Mouse (Mus musculus): Measurements from ENCODE around the gene Tubg2. TPM values are rescaled to one million over a fixed set of nuclear protein-coding genes. Genes with fewer than 3 reads are reported as not detected.

The Tubg2 gene
- polyA plus RNA-seq, 1 experiment from 2014 or later: 0.12 TPM

- no peak for ATAC-seq
- DNase-seq: no peak
- Histone ChIP-seq H3K9me3 (ENCODE audit: low read length) (no peaks in the 10 kb centered on the region), H3K27ac (ENCODE audit: low read depth) (no peak overlapping the region), H3K4me1 (ENCODE audit: insufficient read depth) (peaks cover 3% of the 10 kb centered on the region; the same call in 1 of the 2 replicates), H3K36me3 (replicated peaks; ENCODE audit: insufficient read depth, low read length) (peaks cover 10% of the 10 kb centered on the region), H3K9ac (replicated peaks) (no peak overlapping the region), H3K4me3 (ENCODE audit: low read depth, low read length) (no peak overlapping the region), H3K4me2 (ENCODE audit: low read depth, low read length) (no peak overlapping the region), H3K27me3 (ENCODE audit: insufficient read depth, low read length) (no peaks in the 10 kb centered on the region)
- no peak for TF ChIP-seq EP300 (IDR thresholded peaks at IDR 0.05; ENCODE audit: low read depth)
- TF ChIP-seq CTCF (IDR thresholded peaks at IDR 0.05; ENCODE audit: low read depth): peak; percentile 41; the same call in 1 of the 2 replicates
- 82% methylated on average over 1 of the region's 1 CpGs for WGBS (ENCODE audit: insufficient replicate concordance)
Observed at GRCm38 (mm10) chr11:101127075-101127474, 28.6 kb upstream of the Tubg2 start.

GRCm38 (mm10) chr11:101128996-101129577 lies 26.6 kb upstream of the Tubg2 start:
- Histone ChIP-seq H3K27me3 (ENCODE audit: insufficient read depth, low read length) (no peaks in the 10 kb centered on the region), H3K4me1 (ENCODE audit: insufficient read depth) (peaks cover 5% of the 10 kb centered on the region; the same call in 1 of the 2 replicates), H3K4me3 (ENCODE audit: low read depth, low read length) (no peak overlapping the region), H3K36me3 (replicated peaks; ENCODE audit: insufficient read depth, low read length) (peaks cover 10% of the 10 kb centered on the region), H3K9me3 (ENCODE audit: low read length) (no peaks in the 10 kb centered on the region), H3K27ac (ENCODE audit: low read depth) (no peak overlapping the region), H3K9ac (replicated peaks) (no peak overlapping the region), H3K4me2 (ENCODE audit: low read depth, low read length) (no peak overlapping the region)
- TF ChIP-seq EP300 (IDR thresholded peaks at IDR 0.05; ENCODE audit: low read depth) (no peak), CTCF (IDR thresholded peaks at IDR 0.05; ENCODE audit: low read depth) (no peak)
- 75% methylated on average over 11 of the region's 11 CpGs for WGBS (ENCODE audit: insufficient replicate concordance)
- DNase-seq (no peak), ATAC-seq (no peak)

- H3K4me3 ChIP-seq (ENCODE audit: low read depth, low read length): no peak overlapping the region
Observed at GRCm38 (mm10) chr11:101130056-101130756, 25.5 kb upstream of the Tubg2 start.

GRCm38 (mm10) chr11:101131187-101131586 lies 24.5 kb upstream of the Tubg2 start:
- no peak overlapping the region for H3K27ac ChIP-seq (ENCODE audit: low read depth)
- H3K4me3 ChIP-seq (ENCODE audit: low read depth, low read length): no peak overlapping the region
- no peak for ATAC-seq
- H3K27me3 ChIP-seq (ENCODE audit: insufficient read depth, low read length): no peaks in the 10 kb centered on the region
- H3K9ac ChIP-seq (replicated peaks): no peak overlapping the region
- no peaks in the 10 kb centered on the region for H3K9me3 ChIP-seq (ENCODE audit: low read length)
- H3K36me3 ChIP-seq (replicated peaks; ENCODE audit: insufficient read depth, low read length): peaks cover 6% of the 10 kb centered on the region
- WGBS (ENCODE audit: insufficient replicate concordance): 69% methylated on average over 2 of the region's 2 CpGs
- no peak for DNase-seq
- TF ChIP-seq CTCF (IDR thresholded peaks at IDR 0.05; ENCODE audit: low read depth) (no peak), EP300 (IDR thresholded peaks at IDR 0.05; ENCODE audit: low read depth) (no peak)
- no peak overlapping the region for H3K4me2 ChIP-seq (ENCODE audit: low read depth, low read length)
- peaks cover 5% of the 10 kb centered on the region; the same call in 1 of the 2 replicates for H3K4me1 ChIP-seq (ENCODE audit: insufficient read depth)

More at GRCm38 (mm10) chr11:101130056-101130756, 25.5 kb upstream of the Tubg2 start:
- DNase-seq: peak; percentile 55
- peaks cover 10% of the 10 kb centered on the region for H3K36me3 ChIP-seq (replicated peaks; ENCODE audit: insufficient read depth, low read length)
- WGBS (ENCODE audit: insufficient replicate concordance): 41% methylated on average over 18 of the region's 18 CpGs
- no peak overlapping the region for H3K4me2 ChIP-seq (ENCODE audit: low read depth, low read length)
- H3K9ac ChIP-seq (replicated peaks): no peak overlapping the region
- ATAC-seq: peak; percentile 68
- H3K9me3 ChIP-seq (ENCODE audit: low read length): no peaks in the 10 kb centered on the region
- TF ChIP-seq CTCF (IDR thresholded peaks at IDR 0.05; ENCODE audit: low read depth) (no peak), EP300 (IDR thresholded peaks at IDR 0.05; ENCODE audit: low read depth) (no peak)
- peaks cover 5% of the 10 kb centered on the region; the same call in 1 of the 2 replicates for H3K4me1 ChIP-seq (ENCODE audit: insufficient read depth)
- no peak overlapping the region for H3K27ac ChIP-seq (ENCODE audit: low read depth)
- H3K27me3 ChIP-seq (ENCODE audit: insufficient read depth, low read length): no peaks in the 10 kb centered on the region

GRCm38 (mm10) chr11:101131701-101132100 lies 24.0 kb upstream of the Tubg2 start:
- H3K27ac ChIP-seq (ENCODE audit: low read depth): no peak overlapping the region
- DNase-seq (peak; percentile 66), ATAC-seq (no peak)
- no peak overlapping the region for H3K9ac ChIP-seq (replicated peaks)
- peaks cover 5% of the 10 kb centered on the region; the same call in 1 of the 2 replicates for H3K4me1 ChIP-seq (ENCODE audit: insufficient read depth)
- TF ChIP-seq CTCF (IDR thresholded peaks at IDR 0.05; ENCODE audit: low read depth): peak; percentile 60
- TF ChIP-seq EP300 (IDR thresholded peaks at IDR 0.05; ENCODE audit: low read depth): no peak
- 86% methylated on average over 6 of the region's 6 CpGs for WGBS (ENCODE audit: insufficient replicate concordance)
- no peak overlapping the region for H3K4me2 ChIP-seq (ENCODE audit: low read depth, low read length)
- no peaks in the 10 kb centered on the region for H3K9me3 ChIP-seq (ENCODE audit: low read length)
- peaks cover 1% of the 10 kb centered on the region; the same call in 1 of the 2 replicates for H3K36me3 ChIP-seq (replicated peaks; ENCODE audit: insufficient read depth, low read length)
- no peaks in the 10 kb centered on the region for H3K27me3 ChIP-seq (ENCODE audit: insufficient read depth, low read length)
- no peak overlapping the region for H3K4me3 ChIP-seq (ENCODE audit: low read depth, low read length)

GRCm38 (mm10) chr11:101133037-101133436 lies 22.7 kb upstream of the Tubg2 start:
- ATAC-seq: no peak
- no peaks in the 10 kb centered on the region for H3K36me3 ChIP-seq (replicated peaks; ENCODE audit: insufficient read depth, low read length)
- no peaks in the 10 kb centered on the region for H3K27me3 ChIP-seq (ENCODE audit: insufficient read depth, low read length)
- TF ChIP-seq CTCF (IDR thresholded peaks at IDR 0.05; ENCODE audit: low read depth) (no peak), EP300 (IDR thresholded peaks at IDR 0.05; ENCODE audit: low read depth) (no peak)
- no peak overlapping the region for H3K27ac ChIP-seq (ENCODE audit: low read depth)
- H3K4me3 ChIP-seq (ENCODE audit: low read depth, low read length): no peak overlapping the region
- DNase-seq: no peak
- 32% methylated on average over 12 of the region's 12 CpGs for WGBS (ENCODE audit: insufficient replicate concordance)
- H3K9me3 ChIP-seq (ENCODE audit: low read length): no peaks in the 10 kb centered on the region
- H3K4me1 ChIP-seq (ENCODE audit: insufficient read depth): peaks cover 5% of the 10 kb centered on the region; the same call in 1 of the 2 replicates
- H3K9ac ChIP-seq (replicated peaks): no peak overlapping the region
- H3K4me2 ChIP-seq (ENCODE audit: low read depth, low read length): no peak overlapping the region

Measured in liver, postnatal 0 days (tissue).